Mouse (Mus musculus) small intestine, adult 2 months (tissue): ENCODE measurements around the gene Atf5.

Experiments used
- CTCF ChIP-seq: fragments of 200-500 bp; IDR thresholded peaks from 2 replicates; pipeline ENCODE4 v1.5.1; 2012; ENCODE audit warnings: low read depth, mild to moderate bottlenecking, control low read depth, inconsistent platforms, low read length, moderate library complexity, mixed read lengths; ENCODE audit not compliant: insufficient replicate concordance, insufficient read length; ENCODE audit errors: extremely low read depth
- POLR2A ChIP-seq: fragments of 200-500 bp; IDR thresholded peaks from 2 replicates; pipeline ENCODE4 v1.6.1; 2012; ENCODE audit warnings: low read depth, mild to moderate bottlenecking, control low read depth, inconsistent platforms, low read length, moderate library complexity

- TF ChIP-seq CTCF, result no peak
- no peak for TF ChIP-seq POLR2A
These were observed 1.4 kb downstream of the Atf5 start for GRCm38 (mm10) chr7:44814952-44815553.
